In genomic region chr6:125161971-125162370, GRCm38 (mm10) we compare ENCODE assay signal across 8 mouse cellular contexts. TPM values are rescaled to one million over a fixed set of nuclear protein-coding genes. Genes with fewer than 3 reads are reported as not detected.
A peak's percentile ranks its signal among the peaks of the same experiment; 100 is the strongest.
DNase-seq lines count a peak whose midpoint lies in the region; ATAC-seq and TF ChIP-seq lines count a peak whose summit lies in the region.
"Not testable (repeated sequence)": the region's sequence is repeated elsewhere in the genome, so short reads cannot be mapped to it uniquely, and the experiment has no call there.

No protein-coding gene starts in this region.

- H3K9ac ChIP-seq in forebrain, embryonic 14.5 days (ENCODE audit: low read length); lung, embryonic 14.5 days: not testable (repeated sequence)

- peak; percentile 67 for TF ChIP-seq CTCF in lung, embryonic 14.5 days (IDR thresholded peaks at IDR 0.05; ENCODE audit: low read depth)

- 4% methylated on average over 3 of the region's 5 CpGs for WGBS in forebrain, embryonic 14.5 days
- WGBS in lung, embryonic 14.5 days = 7% methylated on average over 3 of the region's 5 CpGs

- not testable (repeated sequence) for ATAC-seq in forebrain, embryonic 14.5 days; lung, embryonic 14.5 days (ENCODE audit: insufficient read depth)

- not testable (repeated sequence) for H3K4me2 ChIP-seq in forebrain, embryonic 14.5 days (ENCODE audit: low read length); lung, embryonic 14.5 days

- intact Hi-C loops in heart, postnatal 14 days (cut with DNase I) = loop anchor here (2.0 kb wide), 1 partner anchor 109 kb away; no protein-coding TSS in a partner anchor

- H3K4me1 ChIP-seq in forebrain, embryonic 14.5 days (ENCODE audit: control insufficient read depth, insufficient read depth, low read length) = peaks cover 21% of the 10 kb centered on the region
- H3K4me1 ChIP-seq in lung, embryonic 14.5 days (ENCODE audit: insufficient read depth) = peaks cover 11% of the 10 kb centered on the region

- not testable (repeated sequence) for H3K4me3 ChIP-seq in forebrain, embryonic 14.5 days (ENCODE audit: low read depth, low read length); lung, embryonic 14.5 days (ENCODE audit: low read depth, low read length)

- DNase-seq in Muller cell, postnatal 12 days (ENCODE audit: inconsistent ontology term) = peak; percentile 75
- DNase-seq in cerebellum, adult 11-12 months = peak; percentile 68
- DNase-seq in forebrain, embryonic 14.5 days (ENCODE audit: low spot score) = peak; percentile 82
- DNase-seq in heart, postnatal 14 days = peak; percentile 72 to 80
- peak; percentile 84 for DNase-seq in layer of hippocampus, postnatal 10 days (ENCODE audit: low spot score in 2 of 2)
- peak; percentile 85 for DNase-seq in lung, embryonic 14.5 days
- DNase-seq in right cerebral cortex, adult 2 months (ENCODE audit: low spot score in 2 of 2) = peak; percentile 77 to 80
- DNase-seq in thymus, postnatal 4 days = peak; percentile 89

- H3K36me3 ChIP-seq in forebrain, embryonic 14.5 days (ENCODE audit: control insufficient read depth, insufficient read depth, low read length) = peaks cover 52% of the 10 kb centered on the region
- peaks cover 64% of the 10 kb centered on the region for H3K36me3 ChIP-seq in lung, embryonic 14.5 days (ENCODE audit: insufficient read depth)

- H3K9me3 ChIP-seq in forebrain, embryonic 14.5 days (replicated peaks; ENCODE audit: control insufficient read depth, low read length); lung, embryonic 14.5 days (ENCODE audit: low read depth, low read length): not testable (repeated sequence)

- not testable (repeated sequence) for H3K27me3 ChIP-seq in forebrain, embryonic 14.5 days (replicated peaks; ENCODE audit: control insufficient read depth, insufficient read depth, low read length); lung, embryonic 14.5 days (ENCODE audit: insufficient read depth, low read length)

- H3K27ac ChIP-seq in forebrain, embryonic 14.5 days (ENCODE audit: low read depth, low read length); lung, embryonic 14.5 days (ENCODE audit: low read depth): not testable (repeated sequence)

RNA-seq across cellular contexts. Expression of gene Gapdh, which starts 4.3 kb away (rescaled TPM):
- polyA plus RNA-seq in forebrain, embryonic 14.5 days (2014; fragmentation: Nextera tagmentation; extraction: Ambion mirVana) = 1,676 and 1,964 TPM in 2 replicates
- total RNA-seq in heart, postnatal 14 days (2021) = 1,000 to 10,000 TPM; 3,924 to 4,148 TPM
- total RNA-seq in layer of hippocampus, postnatal 10 days (2021) = 1,000 to 10,000 TPM; 1,523 to 1,789 TPM
- 1,954 TPM in 2 replicates for polyA plus RNA-seq in lung, embryonic 14.5 days (2014; fragmentation: Nextera tagmentation; extraction: Ambion mirVana)

RNA-seq across cellular contexts. Expression of gene Iffo1, which starts 16.9 kb away (rescaled TPM):
- polyA plus RNA-seq in forebrain, embryonic 14.5 days (2014; fragmentation: Nextera tagmentation; extraction: Ambion mirVana) = 10.8 and 13.4 TPM in 2 replicates
- 10 to 100 TPM in 1 of 2 experiments, 1 to 10 TPM in 1; 10.0 to 16.1 TPM for total RNA-seq in heart, postnatal 14 days (2021)
- 10 to 100 TPM; 49.7 to 50.7 TPM for total RNA-seq in layer of hippocampus, postnatal 10 days (2021)
- 6.0 and 6.2 TPM in 2 replicates for polyA plus RNA-seq in lung, embryonic 14.5 days (2014; fragmentation: Nextera tagmentation; extraction: Ambion mirVana)

RNA-seq across cellular contexts. Expression of gene Ncapd2, which starts 29.5 kb away (rescaled TPM):
- 64.4 and 67.6 TPM in 2 replicates for polyA plus RNA-seq in forebrain, embryonic 14.5 days (2014; fragmentation: Nextera tagmentation; extraction: Ambion mirVana)
- total RNA-seq in heart, postnatal 14 days (2021) = 10 to 100 TPM; 28.1 to 33.4 TPM
- total RNA-seq in layer of hippocampus, postnatal 10 days (2021) = 10 to 100 TPM; 31.8 to 36.1 TPM
- 151 and 167 TPM in 2 replicates for polyA plus RNA-seq in lung, embryonic 14.5 days (2014; fragmentation: Nextera tagmentation; extraction: Ambion mirVana)

RNA-seq across cellular contexts. Expression of gene Mrpl51, which starts 29.6 kb away (rescaled TPM):
- polyA plus RNA-seq in forebrain, embryonic 14.5 days (2014; fragmentation: Nextera tagmentation; extraction: Ambion mirVana) = 160 and 179 TPM in 2 replicates
- 100 to 1,000 TPM; 279 to 289 TPM for total RNA-seq in heart, postnatal 14 days (2021)
- 10 to 100 TPM; 73.5 to 75.9 TPM for total RNA-seq in layer of hippocampus, postnatal 10 days (2021)
- 202 and 205 TPM in 2 replicates for polyA plus RNA-seq in lung, embryonic 14.5 days (2014; fragmentation: Nextera tagmentation; extraction: Ambion mirVana)

RNA-seq across cellular contexts. Expression of gene Nop2, which starts 30.3 kb away (rescaled TPM):
- polyA plus RNA-seq in forebrain, embryonic 14.5 days (2014; fragmentation: Nextera tagmentation; extraction: Ambion mirVana) = 46.8 and 52.7 TPM in 2 replicates
- total RNA-seq in heart, postnatal 14 days (2021) = 10 to 100 TPM; 16.2 to 19.9 TPM
- total RNA-seq in layer of hippocampus, postnatal 10 days (2021) = 10 to 100 TPM; 35.9 to 36.1 TPM
- 58.5 and 70.6 TPM in 2 replicates for polyA plus RNA-seq in lung, embryonic 14.5 days (2014; fragmentation: Nextera tagmentation; extraction: Ambion mirVana)
